Mouse (Mus musculus): ENCODE results near the gene Syngr3. TPM values are rescaled to one million over a fixed set of nuclear protein-coding genes. Genes with fewer than 3 reads are reported as not detected.
"Not testable (repeated sequence)": the region's sequence is repeated elsewhere in the genome, so short reads cannot be mapped to it uniquely, and the experiment has no call there.

The Syngr3 gene
- polyA plus RNA-seq, 1 experiment from 2014 or later: 0.11 TPM

- Histone ChIP-seq H3K4me3 (ENCODE audit: low read depth, low read length) (peak overlapping the region; percentile 73), H3K36me3 (replicated peaks; ENCODE audit: insufficient read depth, low read length) (peaks cover 19% of the 10 kb centered on the region), H3K9ac (replicated peaks) (peak overlapping the region; percentile 94), H3K4me1 (ENCODE audit: insufficient read depth) (peaks cover 32% of the 10 kb centered on the region), H3K27ac (ENCODE audit: low read depth) (peak overlapping the region; percentile 85), H3K27me3 (ENCODE audit: insufficient read depth, low read length) (no peaks in the 10 kb centered on the region), H3K9me3 (ENCODE audit: low read length) (no peaks in the 10 kb centered on the region), H3K4me2 (ENCODE audit: low read depth, low read length) (peak overlapping the region; percentile 88)
- DNase-seq: peak; percentile 21
- TF ChIP-seq EP300 (IDR thresholded peaks at IDR 0.05; ENCODE audit: low read depth) (no peak), CTCF (IDR thresholded peaks at IDR 0.05; ENCODE audit: low read depth) (no peak)
- ATAC-seq: no peak
- 32% methylated on average over 13 of the region's 13 CpGs for WGBS (ENCODE audit: insufficient replicate concordance)
Observed at GRCm38 (mm10) chr17:24722220-24722924, 32.6 kb upstream of the Syngr3 start.

GRCm38 (mm10) chr17:24721383-24721955 lies 31.7 kb upstream of the Syngr3 start:
- Histone ChIP-seq H3K9ac (replicated peaks) (peak overlapping the region; percentile 94), H3K4me3 (ENCODE audit: low read depth, low read length) (peak overlapping the region; percentile 96), H3K4me2 (ENCODE audit: low read depth, low read length) (peak overlapping the region; percentile 88), H3K4me1 (ENCODE audit: insufficient read depth) (peaks cover 32% of the 10 kb centered on the region), H3K36me3 (replicated peaks; ENCODE audit: insufficient read depth, low read length) (peaks cover 23% of the 10 kb centered on the region)
- not testable (repeated sequence) for H3K9me3 ChIP-seq (ENCODE audit: low read length); H3K27me3 ChIP-seq (ENCODE audit: insufficient read depth, low read length); ATAC-seq; H3K27ac ChIP-seq (ENCODE audit: low read depth)
- WGBS (ENCODE audit: insufficient replicate concordance): 25% methylated on average over 7 of the region's 7 CpGs
- DNase-seq: peak; percentile 25

GRCm38 (mm10) chr17:24720616-24721015 lies 30.9 kb upstream of the Syngr3 start:
- Histone ChIP-seq H3K36me3 (replicated peaks; ENCODE audit: insufficient read depth, low read length) (peaks cover 25% of the 10 kb centered on the region), H3K4me3 (ENCODE audit: low read depth, low read length) (peak overlapping the region; percentile 96), H3K27ac (ENCODE audit: low read depth) (peak overlapping the region; percentile 93), H3K9ac (replicated peaks) (peak overlapping the region; percentile 94), H3K4me2 (ENCODE audit: low read depth, low read length) (peak overlapping the region; percentile 88), H3K4me1 (ENCODE audit: insufficient read depth) (peaks cover 32% of the 10 kb centered on the region)
- WGBS (ENCODE audit: insufficient replicate concordance): under 1% methylated on average over 10 of the region's 11 CpGs
- not testable (repeated sequence) for ATAC-seq; H3K9me3 ChIP-seq (ENCODE audit: low read length); H3K27me3 ChIP-seq (ENCODE audit: insufficient read depth, low read length)
- DNase-seq: peak; percentile 19

GRCm38 (mm10) chr17:24719494-24720222 lies 29.9 kb upstream of the Syngr3 start:
- Histone ChIP-seq H3K4me1 (ENCODE audit: insufficient read depth) (peaks cover 31% of the 10 kb centered on the region), H3K27me3 (ENCODE audit: insufficient read depth, low read length) (no peaks in the 10 kb centered on the region), H3K9me3 (ENCODE audit: low read length) (no peaks in the 10 kb centered on the region), H3K9ac (replicated peaks) (peak overlapping the region; percentile 94), H3K4me2 (ENCODE audit: low read depth, low read length) (peak overlapping the region; percentile 88), H3K4me3 (ENCODE audit: low read depth, low read length) (peak overlapping the region; percentile 96), H3K27ac (ENCODE audit: low read depth) (peak overlapping the region; percentile 93), H3K36me3 (replicated peaks; ENCODE audit: insufficient read depth, low read length) (peaks cover 25% of the 10 kb centered on the region)
- DNase-seq (peak; percentile 99), ATAC-seq (peak; percentile 94)
- TF ChIP-seq EP300 (IDR thresholded peaks at IDR 0.05; ENCODE audit: low read depth) (peak; percentile 53), CTCF (IDR thresholded peaks at IDR 0.05; ENCODE audit: low read depth) (no peak; the same call in 1 of the 2 replicates)
- under 1% methylated on average over 61 of the region's 61 CpGs for WGBS (ENCODE audit: insufficient replicate concordance)

- TF ChIP-seq CTCF (IDR thresholded peaks at IDR 0.05; ENCODE audit: low read depth): peak; percentile 17; the same call in 1 of the 2 replicates
- Histone ChIP-seq H3K4me1 (ENCODE audit: insufficient read depth) (peaks cover 29% of the 10 kb centered on the region), H3K36me3 (replicated peaks; ENCODE audit: insufficient read depth, low read length) (peaks cover 25% of the 10 kb centered on the region), H3K4me3 (ENCODE audit: low read depth, low read length) (peak overlapping the region; percentile 96), H3K4me2 (ENCODE audit: low read depth, low read length) (peak overlapping the region; percentile 88), H3K9ac (replicated peaks) (peak overlapping the region; percentile 94)
- ATAC-seq; H3K9me3 ChIP-seq (ENCODE audit: low read length); DNase-seq; H3K27ac ChIP-seq (ENCODE audit: low read depth); H3K27me3 ChIP-seq (ENCODE audit: insufficient read depth, low read length): not testable (repeated sequence)
- WGBS (ENCODE audit: insufficient replicate concordance): 45% methylated on average over 5 of the region's 5 CpGs
Observed at GRCm38 (mm10) chr17:24718938-24719337, 29.2 kb upstream of the Syngr3 start.

- H3K4me3 ChIP-seq (ENCODE audit: low read depth, low read length): peak within 1 kb of the TSS; percentile 96
- peak within 1 kb of the TSS; percentile 94 for H3K9ac ChIP-seq (replicated peaks)
- ATAC-seq (no peak), DNase-seq (no peak)
- 81% methylated on average over 4 of the region's 4 CpGs for WGBS (ENCODE audit: insufficient replicate concordance)
- H3K27ac ChIP-seq (ENCODE audit: low read depth): no peak within 1 kb of the TSS
- peaks cover 25% of the 10 kb centered on the region for H3K36me3 ChIP-seq (replicated peaks; ENCODE audit: insufficient read depth, low read length)
- H3K9me3 ChIP-seq (ENCODE audit: low read length): no peaks in the 10 kb centered on the region
- H3K4me2 ChIP-seq (ENCODE audit: low read depth, low read length): peak within 1 kb of the TSS; percentile 88
- TF ChIP-seq EP300 (IDR thresholded peaks at IDR 0.05; ENCODE audit: low read depth) (no peak), CTCF (IDR thresholded peaks at IDR 0.05; ENCODE audit: low read depth) (no peak)
- H3K27me3 ChIP-seq (ENCODE audit: insufficient read depth, low read length): no peaks in the 10 kb centered on the region
- peaks cover 21% of the 10 kb centered on the region for H3K4me1 ChIP-seq (ENCODE audit: insufficient read depth)
Observed at GRCm38 (mm10) chr17:24717943-24718342, 28.2 kb upstream of the Syngr3 start, which contains the start of the genes Rnf151 and Rps2. TSS of gene Rnf151 (minus strand) at chr17:24718063. TSS of gene Rps2 (plus strand) at chr17:24718116.
